Mouse (Mus musculus) MEL (cell line): ENCODE data around the gene Pkd1l2. TPM values are rescaled to one million over a fixed set of nuclear protein-coding genes. Genes with fewer than 3 reads are reported as not detected.

ENCODE experiments used
- DNase-seq: peaks from one replicate; pipeline ENCODE4 v3.0.0; 2011; ENCODE audit warnings: low read depth, low spot score
- H3K27ac ChIP-seq: 2 replicates; pipeline ENCODE4 v1.5.1; 2012; ENCODE audit warnings: low read depth, mild to moderate bottlenecking, control low read depth, low read length, moderate library complexity; ENCODE audit not compliant: control insufficient read depth
- H3K27me3 ChIP-seq, 2 experiments: fragments of 150-350 bp in 1 of 2; sonication (generic) in 1 of 2; 2 replicates each; pipeline ENCODE4 v1.6.1; 2012; ENCODE audit warnings: low read length in 2 of 2, mild to moderate bottlenecking in 2 of 2, improper control_type of control experiment in 1 of 2, moderate library complexity in 1 of 2; ENCODE audit not compliant: insufficient read depth in 2 of 2, control insufficient read depth in 1 of 2
- H3K36me3 ChIP-seq, 2 experiments: 2 replicates each; pipeline ENCODE4 v1.6.1; 2012 to 2014; ENCODE audit warnings: low read length in 2 of 2, improper control_type of control experiment in 1 of 2, inconsistent platforms in 1 of 2, mild to moderate bottlenecking in 1 of 2; ENCODE audit not compliant: insufficient read depth in 2 of 2, control insufficient read depth in 1 of 2
- H3K4me1 ChIP-seq, 2 experiments: fragments of 150-350 bp in 1 of 2; sonication (generic) in 1 of 2; 2 replicates each; pipeline ENCODE4 v1.6.1; 2012; ENCODE audit warnings: low read length in 2 of 2, improper control_type of control experiment in 1 of 2, mild to moderate bottlenecking in 1 of 2; ENCODE audit not compliant: insufficient read depth in 2 of 2, control insufficient read depth in 1 of 2
- H3K4me3 ChIP-seq, 2 experiments: fragments of 150-350 bp in 1 of 2; sonication (generic) in 1 of 2; 2 replicates each; pipeline ENCODE4 v1.5.1; 2012; ENCODE audit warnings: low read depth in 2 of 2, low read length in 2 of 2, mild to moderate bottlenecking in 2 of 2, moderate library complexity in 2 of 2, control low read depth in 1 of 2, improper control_type of control experiment in 1 of 2; ENCODE audit not compliant: control insufficient read depth in 1 of 2, insufficient read depth in 1 of 2
- H3K79me2 ChIP-seq: 2 replicates; pipeline ENCODE4 v1.6.1; 2012; ENCODE audit warnings: mild to moderate bottlenecking, low read length, moderate library complexity; ENCODE audit not compliant: control insufficient read depth, poor library complexity, insufficient read depth
- H3K9ac ChIP-seq: 2 replicates; pipeline ENCODE4 v1.6.1; 2012; ENCODE audit warnings: low read depth, mild to moderate bottlenecking, control low read depth, low read length, moderate library complexity; ENCODE audit not compliant: control insufficient read depth, poor library complexity, severe bottlenecking
- H3K9me3 ChIP-seq: fragments of 150-350 bp; sonication (generic); replicated peaks from 2 replicates; pipeline ENCODE4 v1.6.1; 2012; ENCODE audit warnings: mild to moderate bottlenecking, low read length, improper control_type of control experiment, moderate library complexity; ENCODE audit not compliant: insufficient read depth
- CHD1 ChIP-seq: IDR thresholded peaks from 2 replicates; pipeline ENCODE4 v1.6.1; 2012; ENCODE audit warnings: low read depth, mild to moderate bottlenecking, inconsistent platforms, low read length, improper control_type of control experiment
- CTCF ChIP-seq, 3 experiments: IDR thresholded peaks in 2 of 3; conservative IDR thresholded peaks in 1 of 3; 2 replicates each; pipeline ENCODE4 v1.5.1; 2011 to 2012; ENCODE audit warnings: low read length in 3 of 3, low read depth in 2 of 3, mild to moderate bottlenecking in 2 of 3, improper control_type of control experiment in 1 of 3, inconsistent platforms in 1 of 3, mixed read lengths in 1 of 3, moderate library complexity in 1 of 3; ENCODE audit not compliant: control insufficient read depth in 1 of 3, insufficient read depth in 1 of 3, poor library complexity in 1 of 3, severe bottlenecking in 1 of 3
- E2F4 ChIP-seq: IDR thresholded peaks from 2 replicates; pipeline ENCODE4 v1.6.1; 2011; ENCODE audit warnings: low read depth, low read length, improper control_type of control experiment, borderline replicate concordance
- EP300 ChIP-seq, 2 experiments: IDR thresholded peaks; 2 replicates each; pipeline ENCODE4 v1.6.1; 2011; ENCODE audit warnings: improper control_type of control experiment in 2 of 2, low read length in 2 of 2, low read depth in 1 of 2, mild to moderate bottlenecking in 1 of 2
- KAT2A ChIP-seq: conservative IDR thresholded peaks from 2 replicates; pipeline ENCODE4 v1.6.1; 2012; ENCODE audit warnings: low read depth, low read length, improper control_type of control experiment, inconsistent platforms
- MYB ChIP-seq: IDR thresholded peaks from 2 replicates; pipeline ENCODE4 v1.6.1; 2011; ENCODE audit warnings: mild to moderate bottlenecking, low read depth, low read length, improper control_type of control experiment
- MYC ChIP-seq: IDR thresholded peaks from 2 replicates; pipeline ENCODE4 v1.6.1; 2011; ENCODE audit warnings: low read depth, mild to moderate bottlenecking, low read length, improper control_type of control experiment, moderate library complexity
- NELFE ChIP-seq: IDR thresholded peaks from 2 replicates; pipeline ENCODE4 v1.6.1; 2011; ENCODE audit warnings: low read depth, low read length, improper control_type of control experiment
- NRF1 ChIP-seq: IDR thresholded peaks from 2 replicates; pipeline ENCODE4 v1.6.1; 2014; ENCODE audit warnings: low read depth, mild to moderate bottlenecking, inconsistent platforms, low read length, improper control_type of control experiment, moderate library complexity; ENCODE audit not compliant: poor library complexity, insufficient read depth, severe bottlenecking
- POLR2A ChIP-seq, 2 experiments: IDR thresholded peaks; 2 replicates each; pipeline ENCODE4 v1.6.1; 2011 to 2012; ENCODE audit warnings: low read length in 2 of 2, mild to moderate bottlenecking in 2 of 2, control low read depth in 1 of 2, improper control_type of control experiment in 1 of 2, low read depth in 1 of 2, moderate library complexity in 1 of 2; ENCODE audit not compliant: control insufficient read depth in 1 of 2, insufficient read depth in 1 of 2, poor library complexity in 1 of 2
- POLR2AphosphoS5 ChIP-seq: IDR thresholded peaks from 2 replicates; pipeline ENCODE4 v1.6.1; 2012; ENCODE audit warnings: low read depth, borderline replicate concordance, mild to moderate bottlenecking, inconsistent platforms, low read length, moderate library complexity, mixed read lengths
- RAD21 ChIP-seq: IDR thresholded peaks from 2 replicates; pipeline ENCODE4 v1.6.1; 2011; ENCODE audit warnings: mild to moderate bottlenecking, low read depth, low read length, improper control_type of control experiment
- RCOR1 ChIP-seq: IDR thresholded peaks from 2 replicates; pipeline ENCODE4 v1.6.1; 2012; ENCODE audit warnings: low read depth, mild to moderate bottlenecking, inconsistent platforms, low read length, improper control_type of control experiment
- SMC3 ChIP-seq: IDR thresholded peaks from 2 replicates; pipeline ENCODE4 v1.6.1; 2011; ENCODE audit warnings: low read depth, low read length, improper control_type of control experiment
- TCF12 ChIP-seq: IDR thresholded peaks from 2 replicates; pipeline ENCODE4 v1.6.1; 2014; ENCODE audit warnings: low read depth, mild to moderate bottlenecking, inconsistent platforms, low read length, improper control_type of control experiment, moderate library complexity
- USF2 ChIP-seq, 2 experiments: IDR thresholded peaks; 2 replicates each; pipeline ENCODE4 v1.6.1; 2011 to 2012; ENCODE audit warnings: improper control_type of control experiment in 2 of 2, low read length in 2 of 2, borderline replicate concordance in 1 of 2, inconsistent platforms in 1 of 2, low read depth in 1 of 2, mild to moderate bottlenecking in 1 of 2; ENCODE audit not compliant: insufficient read depth in 1 of 2
- ZNF384 ChIP-seq: IDR thresholded peaks from 2 replicates; pipeline ENCODE4 v1.6.1; 2012; ENCODE audit warnings: low read depth, mild to moderate bottlenecking, inconsistent platforms, low read length, improper control_type of control experiment
- polyA plus RNA-seq, 2 experiments: library from polyadenylated mRNA; stranded (reverse) in 1 of 2; unstranded in 1 of 2; fragments of >175 nt in 1 of 2; fragments of >200 nt in 1 of 2; gene quantifications; 2 replicates each; pipeline versions ENCODE4 v1.2.1 to v1.2.4; 2012; ENCODE audit warnings: low replicate concordance in 2 of 2, low read depth in 1 of 2; ENCODE audit not compliant: insufficient read length in 2 of 2, insufficient read depth in 1 of 2, missing spikeins in 1 of 2
- total RNA-seq: library from RNA; depleted of rRNA; stranded (reverse); fragments of 300-350 nt; gene quantifications from 2 replicates; pipeline ENCODE4 v1.2.3, GENCODE M21; 2012

Gene Pkd1l2
- total and polyA plus RNA-seq, 3 experiments = 0.86 to 1.5 TPM; not detected in 1

- H3K27me3 ChIP-seq = no peaks in the 10 kb centered on the region
- H3K79me2 ChIP-seq = no peaks in the 10 kb centered on the region
- no peak overlapping the region for H3K27ac ChIP-seq
- H3K36me3 ChIP-seq = no peaks in the 10 kb centered on the region; a peak in 1 of 4 replicates
- no peak overlapping the region for H3K4me3 ChIP-seq
- no peak overlapping the region for H3K9ac ChIP-seq
- TF ChIP-seq SMC3 (peak; percentile 21; the same call in 1 of the 2 replicates), MYB (no peak), RAD21 (peak; percentile 27), ZNF384 (peak; percentile 30; the same call in 1 of the 2 replicates), NELFE (no peak), CTCF (IDR thresholded peaks at IDR 0.05 in 2 of 3, conservative IDR thresholded peaks at IDR 0.05 in 1 of 3; ENCODE audit: control insufficient read depth in 1 of 3, insufficient read depth in 1 of 3, low read depth in 2 of 3, low read length in 3 of 3, poor library complexity in 1 of 3, severe bottlenecking in 1 of 3) (peak in 1 of 3 experiments; percentile 37; a peak in 2 of 6 replicates)
- DNase-seq = peak; percentile 21
- peaks cover 0 to 8% of the 10 kb centered on the region in 2 experiments; a peak in 2 of 4 replicates for H3K4me1 ChIP-seq
- H3K9me3 ChIP-seq = no peaks in the 10 kb centered on the region
These were observed 59.8 kb downstream of the Pkd1l2 start for GRCm38 (mm10) chr8:117022297-117022993.

- no peak overlapping the region for H3K9ac ChIP-seq
- H3K4me1 ChIP-seq = peaks cover 0 to 8% of the 10 kb centered on the region in 2 experiments; a peak in 2 of 4 replicates
- no peak overlapping the region for H3K27ac ChIP-seq
- H3K79me2 ChIP-seq = no peaks in the 10 kb centered on the region
- no peaks in the 10 kb centered on the region; a peak in 1 of 4 replicates for H3K36me3 ChIP-seq
- TF ChIP-seq KAT2A (no peak), TCF12 (no peak), EP300 (IDR thresholded peaks at IDR 0.05; ENCODE audit: low read depth in 1 of 2, low read length in 2 of 2) (no peak), POLR2A (IDR thresholded peaks at IDR 0.05; ENCODE audit: control insufficient read depth in 1 of 2, insufficient read depth in 1 of 2, low read depth in 1 of 2, low read length in 2 of 2, poor library complexity in 1 of 2) (no peak), USF2 (IDR thresholded peaks at IDR 0.05; ENCODE audit: borderline replicate concordance in 1 of 2, insufficient read depth in 1 of 2, low read depth in 1 of 2, low read length in 2 of 2) (no peak), RCOR1 (no peak), E2F4 (no peak), CHD1 (no peak), MYC (no peak), NRF1 (no peak), POLR2AphosphoS5 (no peak)
- TF ChIP-seq, all 39 proteins: peak for 0
- DNase-seq = no peak
- H3K27me3 ChIP-seq = 0 out of 4 replicates have a peak, but pooled peaks cover 0 to 1% of the 10 kb centered on the region in 2 experiments
- no peak overlapping the region for H3K4me3 ChIP-seq
- no peaks in the 10 kb centered on the region for H3K9me3 ChIP-seq
These were observed 62.6 kb downstream of the Pkd1l2 start for GRCm38 (mm10) chr8:117019323-117020275.
